Mouse (Mus musculus) lung, postnatal 4 days (tissue): ENCODE results near the gene Eng.

Experiments used
- DNase-seq, 2 experiments: peaks; one replicate each; pipeline ENCODE4 v3.0.0; 2021

Eng gene

DNA sequence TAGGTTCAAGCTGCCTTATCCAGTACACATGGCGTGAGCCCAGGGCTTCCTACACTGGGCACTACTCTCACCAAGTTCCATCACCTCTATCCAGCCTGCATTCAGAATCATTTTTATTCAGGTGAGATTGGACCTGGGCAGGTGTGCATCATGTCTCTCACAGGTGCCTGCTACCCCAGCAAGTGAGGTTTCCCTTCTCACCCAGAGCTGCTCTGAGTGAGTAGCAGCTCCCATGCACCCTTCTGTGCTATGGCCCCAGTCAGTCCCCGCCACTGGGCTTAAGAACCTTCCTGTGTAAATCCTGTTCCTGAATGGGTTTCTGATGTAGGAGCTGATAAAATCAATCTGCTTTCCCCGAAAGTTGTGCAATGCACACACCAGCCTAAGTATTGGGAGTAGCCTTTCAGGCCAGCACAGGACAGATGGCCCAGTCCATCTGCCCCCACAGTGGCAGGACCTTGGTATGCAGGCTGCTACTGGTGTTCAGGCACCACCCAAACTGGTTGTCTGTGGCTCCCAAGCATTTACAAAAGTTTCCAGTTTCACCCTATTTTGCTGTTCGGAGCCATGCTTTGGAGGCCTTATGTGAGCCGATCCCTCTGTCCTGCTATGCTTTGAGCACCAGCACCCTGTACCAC, 22.2 kb upstream of the Eng start:
- DNase-seq = no peak

DNA sequence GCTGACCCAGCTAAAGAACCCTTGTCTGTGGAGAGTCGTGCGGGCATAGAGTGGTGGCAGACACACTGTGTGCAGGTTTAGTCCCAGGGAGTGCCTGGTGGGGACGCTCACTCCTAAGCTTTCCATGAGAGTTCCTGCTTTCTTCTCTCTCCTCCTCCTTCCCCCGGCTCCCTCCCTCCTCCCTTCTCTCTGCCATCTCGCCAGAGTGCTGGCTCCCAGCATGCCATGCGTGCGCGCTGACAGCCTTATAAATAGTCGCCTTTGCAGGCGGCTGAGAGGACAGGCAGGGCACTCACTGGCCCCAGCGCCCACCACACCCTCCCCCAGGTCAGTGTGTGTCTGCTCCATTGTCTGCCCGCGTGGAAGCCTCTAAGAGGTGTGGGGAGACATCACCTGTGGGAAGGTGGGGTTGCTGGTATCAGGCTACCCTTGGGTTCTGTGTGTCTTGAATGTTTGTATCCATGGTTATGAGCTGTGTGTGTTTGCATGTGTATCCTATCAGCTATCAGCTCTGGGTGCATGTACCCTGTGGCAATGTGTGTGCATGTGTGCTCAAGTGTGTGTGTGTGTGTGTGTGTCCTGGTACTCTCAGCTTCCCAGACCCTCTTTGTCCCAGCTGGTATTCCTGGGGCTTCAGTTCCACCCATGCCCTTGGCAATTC, 21.1 kb upstream of the Eng start:
- peak; percentile 79 to 86 for DNase-seq

DNA sequence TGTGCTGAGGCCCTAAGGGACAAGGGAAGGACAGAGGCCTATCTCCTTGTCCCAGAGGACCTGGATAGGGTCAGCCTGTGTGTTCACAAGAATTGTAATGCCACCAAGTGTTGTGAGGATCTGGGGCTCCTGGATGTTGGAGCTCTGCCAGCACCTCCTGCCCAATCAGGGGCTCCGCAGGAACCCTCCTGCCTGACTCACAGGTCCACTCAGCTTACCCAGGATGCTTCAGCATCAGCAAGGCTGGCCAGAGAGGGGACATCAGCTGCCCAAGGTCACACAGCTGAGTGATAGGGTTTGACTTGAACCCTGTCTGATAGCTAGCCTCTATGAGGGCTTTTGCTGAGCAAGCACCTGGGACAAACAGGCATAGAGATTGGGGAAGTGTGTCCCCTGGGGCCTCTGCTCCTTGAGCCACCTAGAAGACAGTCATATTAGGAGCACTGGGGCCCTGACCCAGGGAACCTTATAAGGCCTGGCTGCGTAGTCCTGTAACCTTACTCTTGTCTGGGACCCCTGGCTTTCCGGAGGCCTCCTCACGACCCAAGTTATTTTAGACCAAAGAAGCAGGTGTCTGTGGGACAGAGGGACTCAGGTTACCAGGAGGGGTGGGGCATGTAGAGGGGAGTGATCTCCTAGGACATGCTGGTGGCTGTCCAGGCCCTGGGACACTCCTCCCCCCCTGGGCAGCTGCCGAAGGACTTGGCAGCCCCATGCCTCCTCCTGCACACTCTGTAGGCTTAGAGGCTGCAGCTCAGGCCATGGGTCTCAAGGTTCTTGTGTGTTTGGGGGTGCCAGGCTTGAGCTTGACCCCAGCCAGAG, 20.3 kb upstream of the Eng start:
- DNase-seq = peak; percentile 44 to 74

DNA sequence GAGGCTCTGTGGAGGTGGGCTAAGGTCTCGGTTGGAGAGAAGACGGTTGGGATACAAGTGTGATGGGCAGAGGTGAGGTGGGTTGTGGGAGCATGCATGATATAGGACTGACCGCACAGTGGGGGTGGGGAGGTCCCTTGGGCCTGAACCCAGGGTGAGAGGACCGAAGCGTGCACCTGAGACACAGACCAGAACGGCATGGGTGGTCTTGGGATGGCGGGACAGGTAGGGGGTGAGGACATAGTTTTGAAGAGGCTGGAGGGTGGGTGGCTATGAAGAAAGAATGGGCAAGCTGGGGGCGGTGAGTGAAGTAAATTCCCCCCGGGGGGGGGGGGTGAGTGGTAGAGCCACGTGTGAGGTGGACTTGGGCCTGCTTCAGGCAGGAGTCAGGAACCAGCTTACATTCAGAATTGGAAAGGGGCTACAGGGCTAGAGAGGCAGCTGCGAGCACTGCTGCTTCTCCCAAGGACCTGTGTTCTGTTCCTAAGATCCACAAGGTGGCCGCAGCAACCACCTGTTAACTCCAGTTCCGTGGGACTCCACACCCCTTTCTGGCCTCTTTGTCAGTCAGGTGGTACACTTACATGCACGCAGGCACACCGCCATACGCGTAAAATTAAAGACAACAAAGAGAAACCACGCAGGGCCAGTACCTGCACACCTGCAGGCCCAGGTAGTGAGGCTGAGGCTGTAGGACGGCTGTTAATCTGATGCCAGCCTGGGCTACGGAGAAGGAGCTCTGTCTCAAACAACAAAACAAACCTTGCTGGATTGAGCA, 18.9 kb upstream of the Eng start:
- peak in 1 of 2 experiments; percentile 41 for DNase-seq

DNA sequence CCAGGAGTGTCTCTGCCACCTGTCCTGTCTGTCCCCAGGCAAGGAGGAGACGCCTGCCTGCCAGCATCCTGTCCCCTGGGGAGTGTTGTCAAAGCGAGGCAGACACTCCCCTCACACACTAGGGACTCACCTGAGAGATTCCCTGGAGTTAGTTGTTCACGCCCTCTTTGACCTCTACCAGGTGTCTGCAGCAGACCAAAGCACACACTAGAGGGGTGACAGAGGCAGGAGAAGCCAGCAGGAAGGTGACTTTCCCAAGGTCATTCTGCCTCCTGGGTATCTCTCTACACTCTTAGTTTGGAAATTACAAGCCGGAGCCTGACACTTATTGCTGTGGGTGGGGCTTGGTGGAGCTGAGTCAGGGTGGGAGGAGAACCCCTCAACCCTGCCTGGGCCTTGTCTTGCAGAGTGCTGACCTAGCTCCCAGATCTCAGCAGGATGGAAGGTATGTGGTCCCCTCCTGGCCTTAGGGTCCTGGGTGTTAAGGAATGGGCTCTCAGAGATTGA, 18.3 kb upstream of the Eng start:
- DNase-seq = peak in 1 of 2 experiments; percentile 44

DNA sequence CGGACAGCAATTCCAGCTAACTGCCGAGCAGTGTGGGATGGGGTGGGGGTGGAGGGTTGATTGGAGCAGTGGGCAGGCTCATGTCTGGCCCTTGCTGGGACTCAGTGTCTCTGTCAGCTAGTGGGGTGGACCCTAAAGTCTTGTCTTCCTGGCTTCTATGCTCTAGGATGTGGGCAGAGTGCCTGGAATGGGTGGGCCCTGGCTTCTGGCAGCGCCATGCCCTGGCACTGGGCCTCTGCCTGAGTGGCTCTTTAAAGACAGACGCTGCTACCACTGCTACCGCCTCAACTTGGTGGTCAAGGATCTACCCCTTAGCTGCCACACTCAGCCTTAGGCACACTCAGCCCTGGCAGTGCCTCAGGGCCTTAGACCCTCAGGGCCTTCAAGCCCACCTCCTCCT, 17.7 kb upstream of the Eng start:
- DNase-seq = peak; percentile 87 to 91

DNA sequence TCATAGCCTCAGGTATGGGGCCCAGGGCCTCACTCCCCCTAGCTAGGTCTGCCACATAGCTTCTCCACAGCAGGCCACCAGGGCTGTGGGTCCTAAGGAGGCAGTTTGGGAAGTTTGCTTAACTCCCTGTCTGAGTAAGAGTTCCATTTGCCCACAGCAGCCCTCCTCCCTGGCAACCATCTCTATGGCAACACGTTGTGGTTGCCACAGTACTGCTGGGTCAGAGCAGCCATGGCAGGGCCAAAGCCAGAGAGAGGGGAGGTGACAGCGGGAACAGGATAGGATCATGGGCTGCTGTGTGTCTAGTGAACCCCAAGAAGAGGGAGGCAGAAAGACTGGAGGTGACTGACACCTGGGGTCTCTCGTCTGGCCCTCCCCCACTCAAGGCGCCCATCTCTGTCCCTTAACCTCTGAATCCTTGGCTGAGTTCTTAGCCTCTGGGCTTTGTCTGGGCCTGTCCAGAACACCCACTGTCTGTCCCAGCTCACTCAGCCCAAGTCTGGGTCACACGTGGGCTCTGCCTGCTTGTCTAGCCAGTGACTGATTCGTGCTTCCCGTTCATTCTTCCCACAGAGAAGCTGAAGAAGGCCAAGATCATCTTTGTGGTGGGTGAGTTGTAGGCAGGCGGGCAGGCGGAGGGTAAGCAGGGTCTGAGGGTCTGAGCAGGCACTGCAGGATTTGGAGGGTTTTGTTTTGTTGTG, 17.0 kb upstream of the Eng start:
- DNase-seq = peak; percentile 84 to 89

DNA sequence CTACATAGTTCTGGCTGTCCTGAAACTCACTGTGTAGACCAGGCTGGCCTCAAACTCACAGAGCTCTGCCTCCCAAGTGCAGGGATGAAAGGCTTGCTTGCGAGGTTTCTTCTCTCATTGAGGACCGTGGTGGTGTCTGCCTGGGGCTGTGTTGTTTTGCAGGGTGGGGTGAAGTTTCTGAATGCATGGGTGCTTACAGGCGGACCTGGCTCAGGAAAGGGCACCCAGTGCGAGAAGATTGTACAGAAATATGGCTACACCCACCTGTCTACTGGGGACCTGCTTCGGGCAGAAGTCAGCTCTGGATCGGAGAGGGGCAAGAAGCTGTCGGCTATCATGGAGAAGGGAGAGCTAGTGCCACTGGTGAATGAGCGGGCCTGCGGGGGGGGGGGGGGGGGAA, 16.4 kb upstream of the Eng start:
- no peak for DNase-seq

DNA sequence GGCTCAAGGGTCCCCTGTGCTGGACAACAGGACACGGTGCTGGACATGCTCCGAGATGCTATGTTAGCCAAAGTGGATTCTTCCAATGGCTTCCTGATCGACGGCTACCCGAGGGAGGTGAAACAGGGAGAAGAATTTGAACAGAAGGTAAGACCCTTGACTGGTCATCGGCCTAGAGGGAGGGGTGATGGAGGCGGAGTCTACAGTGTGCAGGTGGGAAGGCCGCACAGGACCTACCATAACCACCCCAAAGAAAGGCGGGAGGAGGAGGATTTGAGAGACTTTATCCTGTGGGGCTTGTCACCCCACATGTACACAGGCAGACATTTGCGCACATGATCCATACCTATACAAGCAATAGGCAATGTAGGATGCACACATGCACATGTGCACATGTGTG, 15.3 kb upstream of the Eng start:
- DNase-seq = no peak

DNA sequence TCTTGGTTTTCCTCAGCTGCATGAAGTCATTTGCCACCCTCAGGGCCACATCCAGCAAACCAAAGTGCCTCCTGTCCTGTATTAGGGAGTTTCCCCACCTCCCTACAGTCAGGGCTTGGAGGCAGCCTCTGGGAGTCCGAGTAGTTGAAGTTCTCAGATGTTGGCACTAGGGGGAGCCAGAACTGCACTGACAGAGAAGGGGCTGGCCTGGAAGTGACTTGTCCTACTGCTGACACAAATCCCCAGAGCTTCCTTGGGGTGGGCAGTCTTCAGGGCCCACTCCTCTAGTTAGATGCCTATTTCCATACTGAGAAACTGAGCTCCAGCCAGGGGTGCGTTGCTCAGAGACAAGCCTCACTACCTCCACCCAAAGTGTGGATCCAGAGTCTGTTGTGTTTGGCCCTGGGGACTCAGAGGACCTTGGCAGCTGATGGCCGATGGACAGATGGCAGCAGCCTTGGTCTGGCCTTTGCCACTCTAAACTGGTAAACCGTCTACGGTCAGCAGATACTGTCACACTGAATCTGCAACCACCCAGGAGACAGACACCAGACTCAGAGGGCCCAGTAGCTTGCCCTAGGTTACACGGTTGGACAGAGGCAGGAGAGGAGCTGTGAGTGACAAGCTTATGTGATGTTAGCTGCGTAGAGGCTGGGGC, 14.5 kb upstream of the Eng start:
- peak; percentile 78 to 90 for DNase-seq

DNA sequence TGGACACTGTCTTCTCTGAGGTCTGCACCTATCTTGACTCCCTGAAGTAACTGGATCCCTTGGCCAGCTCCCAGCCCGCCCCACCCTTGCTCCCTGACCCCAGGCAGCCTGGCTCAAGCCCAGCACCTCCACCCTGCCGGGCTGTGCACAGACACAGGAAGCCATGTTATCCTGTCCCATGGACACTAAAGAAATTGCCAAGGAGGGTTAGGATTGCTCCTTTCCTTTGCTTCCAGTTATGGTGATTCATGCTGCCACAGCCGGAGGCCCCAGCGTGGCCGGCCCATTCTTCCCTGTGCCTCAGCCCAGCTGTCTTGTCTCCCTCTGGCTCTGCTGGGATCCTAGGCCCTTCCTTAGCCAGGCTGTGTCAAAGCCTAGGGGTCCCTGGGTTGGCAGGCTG, 12.7 kb upstream of the Eng start:
- DNase-seq = peak; percentile 61 to 81

DNA sequence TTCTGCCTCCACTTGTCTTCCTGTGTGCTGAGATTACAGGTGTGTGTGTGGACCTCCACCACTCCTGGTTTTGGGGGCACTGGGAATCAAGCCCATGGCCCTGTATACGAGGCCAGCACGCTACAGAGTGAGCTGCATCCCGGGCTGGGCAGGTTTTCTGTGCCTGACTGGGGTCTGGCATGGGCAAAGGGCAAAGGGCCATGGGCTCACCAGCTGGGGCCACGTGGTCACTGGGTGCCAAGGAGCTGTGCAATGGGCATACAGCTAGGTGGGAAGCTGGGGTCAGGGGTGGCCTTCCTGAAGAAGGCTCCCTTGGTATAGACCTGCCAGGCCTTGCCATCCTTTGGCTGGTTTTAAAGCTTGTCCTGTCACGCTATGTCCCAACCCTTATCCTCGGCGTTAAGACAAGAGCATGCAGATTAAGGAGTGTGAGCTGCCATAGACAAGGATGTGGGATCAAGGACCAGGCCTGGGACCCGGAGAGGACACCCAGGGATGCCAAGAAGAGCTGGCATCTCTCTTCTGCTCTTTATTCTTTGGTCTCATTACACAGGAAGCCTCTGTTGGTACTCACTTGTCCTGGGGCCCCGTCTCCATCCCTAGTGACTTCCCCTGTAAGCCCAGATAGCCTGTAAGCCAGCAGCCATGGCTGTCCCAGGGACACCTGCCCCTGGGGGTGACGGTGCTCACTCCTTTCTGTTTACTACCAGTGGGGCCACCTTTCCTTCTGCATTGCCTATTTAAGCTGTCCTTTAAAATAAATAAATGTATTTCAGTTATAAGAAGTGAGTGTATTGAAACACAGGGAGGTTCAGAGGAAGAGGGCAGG, 11.9 kb upstream of the Eng start:
- DNase-seq = no peak

DNA sequence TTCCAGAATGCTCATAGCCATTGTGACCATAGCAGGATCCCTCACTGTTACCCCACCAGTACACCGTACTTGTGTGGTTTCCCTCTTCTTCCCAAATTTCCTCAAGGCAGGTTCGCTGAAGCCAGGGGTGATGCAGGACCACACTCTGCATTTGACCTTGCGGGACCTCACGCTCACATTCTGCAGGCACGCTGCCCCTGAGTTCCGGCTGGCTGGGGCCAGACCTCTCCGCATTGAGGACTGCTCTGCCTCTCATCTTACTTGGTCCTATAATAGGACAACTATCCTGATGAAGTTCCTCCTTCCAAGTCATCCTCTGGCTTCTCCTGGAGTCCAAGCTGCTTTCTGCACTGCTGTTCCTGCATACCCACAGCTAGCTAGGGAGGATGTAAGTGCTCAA, 9.8 kb upstream of the Eng start:
- no peak for DNase-seq

DNA sequence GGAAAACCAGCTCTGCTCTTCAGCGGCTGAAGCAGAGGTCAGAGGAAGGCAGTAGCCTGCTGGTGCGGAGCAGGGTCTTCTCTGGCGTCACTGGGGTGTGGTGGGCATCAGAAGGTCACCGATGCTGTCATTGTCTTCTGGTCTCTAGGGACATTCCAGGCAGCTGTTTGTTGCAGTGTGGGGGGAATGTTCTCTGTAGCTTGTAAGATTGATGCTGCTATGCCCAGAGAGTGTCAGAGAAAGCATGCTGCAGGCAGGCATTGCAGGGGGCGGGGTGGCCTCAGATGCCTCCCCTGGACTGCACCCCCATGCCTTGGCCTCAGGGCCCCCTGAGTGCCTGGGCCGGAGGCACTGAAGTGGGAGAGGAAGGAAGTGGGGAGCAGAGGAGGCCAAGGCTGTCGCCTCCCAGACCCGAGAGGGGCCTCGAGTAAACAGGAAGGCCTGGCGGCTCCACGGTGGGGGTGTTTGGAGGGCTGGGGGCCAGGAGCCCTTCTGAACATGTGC, 8.6 kb upstream of the Eng start:
- peak; percentile 87 to 94 for DNase-seq

DNA sequence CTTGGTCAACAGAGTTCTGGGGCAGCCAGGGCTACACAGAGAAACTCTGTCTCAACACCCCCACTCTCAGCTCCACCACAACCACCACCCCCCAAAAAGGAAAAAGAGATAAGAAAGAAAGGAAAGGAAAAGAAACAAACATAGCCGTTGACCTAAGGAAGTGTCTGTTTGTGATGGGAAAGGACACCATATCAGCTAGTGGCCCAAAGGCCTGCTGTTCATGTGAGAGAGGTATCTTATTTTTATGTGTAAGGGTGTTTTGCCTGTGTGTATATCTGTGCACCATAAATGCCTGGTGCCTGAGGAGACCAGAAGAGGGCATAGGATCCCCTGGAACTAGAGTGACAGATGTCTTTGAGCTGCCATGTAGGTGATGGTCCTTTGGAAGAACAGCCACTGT, 6.8 kb upstream of the Eng start:
- DNase-seq = no peak

DNA sequence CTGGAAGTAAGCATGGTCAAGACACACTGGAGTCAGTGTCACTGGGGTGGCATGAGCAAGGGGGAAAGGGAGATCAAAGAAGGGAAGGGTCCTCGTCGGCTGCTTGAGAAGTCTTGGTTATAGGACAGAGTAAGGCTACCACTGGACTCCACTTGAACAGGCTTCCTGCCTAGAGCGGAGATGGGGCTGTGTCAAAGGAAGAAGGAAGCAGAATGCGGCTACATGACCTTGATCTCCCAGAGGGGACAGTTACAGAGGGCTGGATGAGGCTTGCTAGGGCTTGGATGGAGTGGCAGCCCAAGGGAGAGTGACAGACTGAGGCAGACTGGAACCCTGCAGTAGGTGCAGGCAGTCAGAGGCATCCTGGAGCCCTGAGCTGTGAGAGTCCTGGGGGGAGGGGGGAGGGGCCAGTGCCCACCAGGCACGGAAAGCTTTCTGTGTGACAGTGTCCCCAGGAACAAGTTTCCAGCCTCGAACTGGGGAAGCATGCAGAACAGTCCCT, 5.8 kb upstream of the Eng start:
- no peak for DNase-seq

DNA sequence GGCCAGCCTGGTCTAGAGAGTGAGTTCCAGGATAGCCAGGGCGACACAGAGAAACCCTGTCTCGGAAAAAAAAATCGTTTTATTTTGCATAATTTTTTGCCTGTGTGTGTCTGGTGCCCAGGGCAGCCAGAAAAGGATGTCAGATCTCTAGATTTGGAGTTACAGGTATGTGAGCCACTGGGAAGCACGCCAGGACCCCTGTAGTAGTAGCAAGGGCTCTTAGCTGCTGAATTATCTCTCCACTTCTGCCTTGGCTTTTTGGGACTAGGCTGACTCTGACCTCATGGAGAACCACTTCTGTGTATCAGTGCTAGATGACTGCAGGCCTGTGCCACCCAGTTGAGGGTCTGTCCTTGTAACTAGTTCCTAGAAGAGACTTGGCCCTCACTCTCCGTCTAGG, 4.6 kb upstream of the Eng start:
- no peak for DNase-seq

DNA sequence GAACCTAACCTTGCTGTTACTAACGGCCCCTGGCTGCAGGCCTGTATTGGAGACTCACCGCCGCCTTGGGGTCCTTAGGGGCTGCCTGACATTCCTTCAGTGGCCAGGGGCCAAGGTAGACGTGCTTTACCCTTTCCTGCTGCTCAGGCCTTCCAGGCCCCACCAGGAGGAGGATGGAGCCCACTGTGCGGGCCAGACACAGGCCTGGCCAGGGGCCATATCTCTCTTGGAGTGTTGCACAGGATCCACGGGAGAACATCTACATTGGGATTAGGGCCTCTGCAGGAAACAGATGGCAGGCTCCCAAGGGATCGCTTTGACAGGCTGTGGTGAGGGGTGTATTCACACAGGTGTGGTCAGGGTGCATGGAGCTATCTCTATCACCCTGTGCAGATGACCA, 3.6 kb upstream of the Eng start:
- DNase-seq = peak; percentile 41 to 66

DNA sequence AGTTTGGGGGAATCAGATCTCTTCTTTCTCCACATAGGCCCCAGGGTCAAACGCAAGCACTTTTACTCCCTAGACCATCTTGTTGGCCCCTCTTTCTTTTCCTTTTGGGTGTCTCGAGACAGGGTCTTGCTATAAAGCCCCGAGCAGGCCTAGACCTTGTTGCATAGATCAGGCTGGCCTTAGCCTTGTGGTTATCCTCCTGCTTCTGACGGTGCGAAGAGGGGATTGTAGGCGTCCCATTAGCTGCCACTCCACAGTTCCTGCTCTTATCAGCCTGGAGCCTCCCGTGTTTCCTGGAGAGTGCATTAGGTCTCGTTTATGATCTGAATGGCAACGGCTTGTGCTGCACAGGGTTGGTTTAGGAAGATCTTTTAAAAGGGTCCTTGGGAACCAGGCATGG, 2.3 kb upstream of the Eng start:
- no peak for DNase-seq

DNA sequence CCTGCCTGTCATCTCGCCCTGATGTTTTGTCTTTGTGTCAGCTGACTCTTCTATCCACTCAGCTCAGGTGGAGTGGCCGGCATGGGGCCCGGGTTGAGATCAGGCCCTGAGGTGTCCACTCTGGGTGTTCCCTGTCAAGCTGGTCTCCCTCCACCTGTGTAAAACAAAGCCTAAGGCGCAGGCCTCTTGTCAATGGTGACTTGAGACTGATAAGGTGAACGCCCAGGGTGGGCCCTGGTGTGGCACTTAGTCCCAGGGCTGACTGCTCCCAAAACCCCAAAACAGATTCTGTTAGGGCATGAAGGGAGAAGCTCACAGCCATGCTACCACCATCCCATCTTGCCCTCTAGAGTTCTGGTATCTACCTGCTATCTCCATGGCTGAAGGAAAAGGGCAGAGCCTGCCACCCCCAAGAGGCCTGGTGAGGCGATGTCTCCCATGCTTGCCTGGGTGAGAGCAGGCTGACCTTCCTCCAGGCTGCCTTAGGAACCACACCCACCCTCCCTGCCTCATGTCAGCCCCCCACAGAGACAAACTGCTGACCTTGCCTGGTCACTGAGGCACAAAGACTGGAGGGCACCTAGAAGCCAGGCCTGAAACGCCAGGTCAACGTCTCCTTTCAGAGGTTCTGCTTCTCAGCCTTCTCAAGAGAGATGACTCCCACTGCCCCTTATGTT, 1.5 kb upstream of the Eng start:
- DNase-seq = no peak
